Mouse (Mus musculus) frontal cortex, postnatal 36 days (tissue): ENCODE results near the gene Zscan21.

Experiments used
- DNase-seq, 2 experiments: peaks; one replicate each; pipeline ENCODE4 v3.0.0; 2022; ENCODE audit warnings: low spot score in 2 of 2

The Zscan21 gene

GRCm38 (mm10) chr5:138118041-138118440 is 1.3 kb downstream of the Zscan21 start:
- DNase-seq = no peak

- DNase-seq = no peak
These were observed 15.8 kb downstream of the Zscan21 start for GRCm38 (mm10) chr5:138132425-138133064.

DNA sequence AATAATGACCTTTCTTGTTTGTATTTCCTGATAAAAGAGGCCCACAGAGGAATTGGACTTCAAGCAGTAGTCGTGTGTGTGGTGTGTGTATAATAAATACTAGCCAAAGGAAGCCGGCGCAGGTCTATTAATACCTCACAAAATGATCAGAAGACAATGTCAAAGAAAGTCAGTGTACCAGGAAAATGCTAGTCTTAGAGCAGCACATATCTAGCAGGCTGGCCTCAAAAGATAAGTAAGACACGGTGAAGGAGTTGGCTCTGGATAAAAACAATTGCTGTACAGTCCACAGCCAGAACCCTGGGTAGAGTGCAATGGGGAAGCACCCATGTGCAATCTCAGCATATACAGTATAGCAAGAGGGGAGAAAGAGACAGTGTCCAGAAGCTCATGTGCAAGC is 20.6 kb downstream of the Zscan21 start:
- DNase-seq = no peak

- peak in 1 of 2 experiments; percentile 38 for DNase-seq
These were observed 21.3 kb downstream of the Zscan21 start for GRCm38 (mm10) chr5:138137935-138138549.

GRCm38 (mm10) chr5:138138585-138138984 is 21.9 kb downstream of the Zscan21 start:
- no peak for DNase-seq

DNA sequence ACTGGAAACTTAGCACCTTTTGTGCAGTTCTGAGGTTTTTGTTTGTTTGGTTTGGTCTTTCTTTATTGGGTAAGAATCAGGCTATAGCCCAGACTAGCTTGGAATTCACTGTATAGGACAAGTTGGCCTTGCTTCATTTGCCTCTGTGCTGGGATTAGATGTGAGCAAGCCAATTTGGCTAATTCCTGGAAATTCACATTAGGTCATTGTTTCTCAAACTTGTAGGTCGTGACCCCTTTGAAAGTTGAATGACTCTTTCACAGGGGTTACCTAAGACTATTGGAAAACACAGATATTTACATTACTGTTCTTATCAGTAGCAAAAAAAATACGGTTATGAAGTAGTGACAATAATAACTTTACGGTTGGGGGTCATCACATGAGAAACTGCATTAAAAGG is 37.7 kb downstream of the Zscan21 start:
- no peak for DNase-seq

GRCm38 (mm10) chr5:138155443-138155976 is 38.8 kb downstream of the Zscan21 start, which contains the start of gene Zfp113:
Gene Zfp113 (minus strand): TSS chr5:138155744.
- peak; percentile 90 to 94 for DNase-seq

- DNase-seq = no peak
These were observed 43.6 kb downstream of the Zscan21 start for GRCm38 (mm10) chr5:138160224-138160762.

DNA sequence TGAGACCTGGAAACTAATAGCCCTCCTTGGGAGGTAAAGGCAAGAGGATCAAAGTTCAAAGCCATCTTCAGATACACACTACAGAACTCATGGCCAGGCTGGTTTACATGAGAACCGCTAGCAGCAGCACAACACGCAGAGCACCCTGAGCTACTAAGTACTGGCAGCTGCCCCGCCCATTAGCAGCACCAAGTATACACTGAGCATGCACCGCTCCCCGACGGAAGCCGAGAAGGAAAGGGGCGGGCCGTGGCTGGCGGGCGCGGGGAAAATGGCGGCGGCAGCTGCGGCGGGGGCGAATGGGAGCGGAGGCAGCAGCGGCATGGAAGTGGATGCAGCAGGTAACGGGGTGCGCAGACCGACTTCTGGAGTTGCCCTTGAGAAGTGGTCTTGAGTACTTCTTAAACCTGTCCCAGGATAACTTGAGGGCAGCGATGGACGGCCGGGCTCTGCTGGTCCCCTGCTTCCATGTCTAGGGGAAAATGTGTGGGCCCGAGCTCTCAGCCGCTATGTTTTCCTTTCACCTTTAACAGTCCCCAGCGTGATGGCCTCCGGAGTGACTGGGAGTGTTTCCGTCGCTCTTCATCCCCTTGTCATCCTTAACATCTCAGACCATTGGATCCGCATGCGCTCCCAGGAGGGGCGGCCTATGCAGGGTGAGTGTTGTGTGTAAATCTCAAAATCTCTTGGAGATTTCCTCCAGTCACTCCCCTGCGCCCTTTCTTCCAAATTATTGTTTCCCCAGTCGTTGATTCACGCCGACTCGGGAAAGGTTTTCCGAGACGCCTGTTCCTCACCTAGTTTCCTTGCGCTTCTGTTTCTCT is 44.4 kb downstream of the Zscan21 start, which contains the start of gene Cops6:
Gene Cops6, plus strand, starts transcription at position 230 of the 824 bp plus-strand sequence.
- DNase-seq = peak; percentile 94 to 96

GRCm38 (mm10) chr5:138163046-138163445 is 46.3 kb downstream of the Zscan21 start:
- DNase-seq = no peak

DNA sequence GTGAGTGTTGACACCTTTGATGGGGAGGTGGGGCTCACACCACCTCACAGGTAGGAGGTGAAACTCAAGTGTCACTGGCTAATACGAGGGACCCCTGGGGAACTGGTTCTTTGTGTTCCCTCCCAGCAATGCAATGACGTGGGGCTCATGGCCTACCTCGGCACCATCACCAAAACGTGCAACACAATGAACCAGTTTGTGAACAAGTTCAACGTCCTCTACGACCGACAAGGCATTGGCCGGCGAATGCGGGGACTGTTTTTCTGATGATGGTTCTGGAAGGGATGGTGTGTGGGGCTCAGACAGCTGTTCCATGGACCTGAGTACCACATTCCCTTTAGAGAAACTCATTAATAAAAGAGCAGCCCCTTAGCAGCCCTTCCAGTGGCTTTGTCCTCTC is 46.9 kb downstream of the Zscan21 start:
- no peak for DNase-seq

DNA sequence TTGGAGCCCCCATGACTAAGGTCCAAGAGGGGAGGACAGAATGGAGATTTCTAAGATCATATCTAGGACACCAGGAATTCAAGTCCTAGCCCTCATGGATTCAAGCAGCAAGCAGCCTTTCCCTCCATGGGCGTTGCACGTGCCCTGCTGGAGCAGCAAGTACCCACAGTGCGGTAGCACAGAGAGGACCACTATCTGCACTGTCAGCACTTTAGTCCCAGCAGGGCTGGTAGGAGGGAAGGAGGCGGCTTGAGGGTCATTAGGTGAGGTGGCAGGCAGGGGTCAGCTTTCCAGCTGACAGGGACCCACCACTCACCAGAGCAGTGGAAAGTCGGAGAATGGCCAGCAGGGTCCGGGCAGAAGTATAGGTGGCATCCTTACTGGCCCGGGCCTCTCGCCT is 48.9 kb downstream of the Zscan21 start:
- no peak for DNase-seq

GRCm38 (mm10) chr5:138170936-138171561 is 54.3 kb downstream of the Zscan21 start:
- peak; percentile 94 for DNase-seq

DNA sequence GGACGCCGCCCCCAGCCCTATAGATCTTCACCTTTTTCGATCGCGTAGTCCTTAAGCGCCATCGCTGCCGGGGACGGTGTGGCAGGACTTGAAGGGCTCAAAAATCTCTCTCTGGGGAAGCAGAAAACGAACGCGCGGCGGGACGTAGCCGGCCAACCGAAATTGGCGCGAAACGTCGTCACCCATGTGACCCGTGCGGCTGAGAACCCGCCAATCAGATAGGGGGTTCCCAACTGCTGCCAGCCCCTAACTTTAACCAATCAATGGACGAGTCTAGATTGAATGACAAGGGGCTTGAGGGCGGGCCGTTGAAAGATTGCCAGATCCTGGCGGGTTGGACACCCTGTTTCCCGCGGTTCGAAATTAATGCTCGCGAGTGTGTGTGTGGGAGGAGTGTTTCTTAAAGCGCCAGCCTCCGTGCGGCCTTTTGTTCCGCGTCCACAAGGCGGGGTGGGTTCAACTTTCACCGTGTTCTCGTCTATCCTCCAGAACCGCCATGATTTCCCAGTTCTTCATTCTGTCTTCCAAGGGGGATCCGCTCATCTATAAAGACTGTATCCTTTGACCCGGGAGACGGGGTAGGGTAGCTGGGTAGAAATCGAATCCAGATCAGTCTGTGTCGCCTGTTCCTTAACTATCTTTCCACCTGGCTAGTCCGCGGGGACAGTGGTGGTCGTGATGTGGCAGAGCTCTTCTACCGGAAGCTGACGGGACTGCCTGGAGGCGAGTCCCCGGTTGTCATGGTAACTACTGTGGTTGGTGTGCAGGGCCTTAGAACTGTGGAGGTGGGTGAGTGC is 55.2 kb downstream of the Zscan21 start, which contains the start of the genes Ap4m1 and Mcm7:
Gene Ap4m1, plus strand, starts transcription at position 308 of the 797 bp plus-strand sequence.
Gene Mcm7, minus strand, starts transcription at position 728 of the 797 bp plus-strand sequence.
- peak; percentile 95 to 98 for DNase-seq

- DNase-seq = no peak
These were observed 56.5 kb downstream of the Zscan21 start for GRCm38 (mm10) chr5:138173217-138173616.
